Mouse (Mus musculus) erythroblast, embryonic 14.5 days (primary cell): Measurements from ENCODE around the gene Lrit3.

Source experiments
- GATA1 ChIP-seq: IDR thresholded peaks from 2 replicates; pipeline ENCODE4 v1.6.1; 2012; ENCODE audit warnings: low read length, inconsistent platforms, mixed read lengths
- TAL1 ChIP-seq: IDR thresholded peaks from 3 replicates; pipeline ENCODE4 v1.6.1; 2012; ENCODE audit warnings: low read length, inconsistent platforms, mixed read lengths

- no peak for TF ChIP-seq GATA1
- no peak for TF ChIP-seq TAL1
Measured at GRCm38 (mm10) chr3:129793801-129794200, 10.0 kb downstream of the Lrit3 start.
